Mouse (Mus musculus): ENCODE data around the gene Bag6. TPM values are rescaled to one million over a fixed set of nuclear protein-coding genes. Genes with fewer than 3 reads are reported as not detected.

Bag6 gene
- polyA plus RNA-seq (2012; rRNA removed; ENCODE audit: low replicate concordance) = 203 and 278 TPM in 2 replicates

GRCm38 (mm10) chr17:35134801-35135590, at the start of gene Bag6:
Gene Bag6 (plus strand): TSS chr17:35135178.

GRCm38 (mm10) chr17:35085208-35085865, 49.6 kb upstream of the Bag6 start, which contains the start of gene Ly6g6f:
Gene Ly6g6f (minus strand): TSS chr17:35085610.

GRCm38 (mm10) chr17:35088825-35089644, 45.9 kb upstream of the Bag6 start, which contains the start of gene Abhd16a:
Gene Abhd16a (plus strand): TSS chr17:35089263.

GRCm38 (mm10) chr17:35108097-35108496, 26.9 kb upstream of the Bag6 start, which contains the start of gene Ly6g5c:
Gene Ly6g5c (plus strand): TSS chr17:35108279.

GRCm38 (mm10) chr17:35115046-35116019, 19.6 kb upstream of the Bag6 start, which contains the start of gene Ly6g5b:
Gene Ly6g5b (minus strand): TSS chr17:35115428.

GRCm38 (mm10) chr17:35121143-35121799, 13.7 kb upstream of the Bag6 start, which contains the start of gene Gpank1:
Gene Gpank1 (plus strand): TSS chr17:35121455.

GRCm38 (mm10) chr17:35121871-35122303, 13.1 kb upstream of the Bag6 start, which contains the start of gene Csnk2b:
Gene Csnk2b (minus strand): TSS chr17:35122053.

GRCm38 (mm10) chr17:35126206-35126611, 8.8 kb upstream of the Bag6 start, which contains the start of gene D17H6S53E:
Gene D17H6S53E (plus strand): TSS chr17:35126373.

GRCm38 (mm10) chr17:35131500-35132173, 3.3 kb upstream of the Bag6 start, which contains the start of gene Apom:
Gene Apom (minus strand): TSS chr17:35132050.

GRCm38 (mm10) chr17:35164568-35165450, 29.8 kb downstream of the Bag6 start, which contains the start of gene Prrc2a:
Gene Prrc2a (minus strand): TSS chr17:35164897.

GRCm38 (mm10) chr17:35175968-35176367, 41.0 kb downstream of the Bag6 start, which contains the start of gene Aif1:
Gene Aif1 (minus strand): TSS chr17:35176068.

GRCm38 (mm10) chr17:35187959-35188610, 53.1 kb downstream of the Bag6 start, which contains the start of gene Lst1:
Gene Lst1 (minus strand): TSS chr17:35188439.

GRCm38 (mm10) chr17:35193881-35194843, 59.2 kb downstream of the Bag6 start, which contains the start of gene Ltb:
Gene Ltb (plus strand): TSS chr17:35194439.

